ENCODE assay signal across 11 mouse cellular contexts in the genomic region with DNA sequence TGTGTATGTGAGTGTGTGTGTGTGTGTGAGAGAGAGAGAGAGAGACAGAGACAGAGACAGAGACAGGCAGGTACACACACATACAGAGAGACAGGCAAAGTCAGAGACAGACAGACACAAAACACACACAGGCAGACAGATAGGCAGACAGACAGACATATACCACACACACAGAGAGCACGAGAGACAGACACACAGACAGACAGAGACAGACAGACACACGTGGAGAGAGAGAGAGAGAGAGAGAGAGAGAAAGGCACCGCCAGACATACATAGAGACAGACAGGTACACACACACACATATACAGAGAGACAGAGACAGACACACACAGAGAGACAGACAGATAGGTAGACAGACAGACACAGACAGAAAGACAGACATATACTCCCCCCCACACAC.
A peak's percentile ranks its signal among the peaks of the same experiment; 100 is the strongest.
DNase-seq lines count a peak whose midpoint lies in the region; ATAC-seq lines count a peak whose summit lies in the region.
"Had no signal": no experiment of that assay in that cellular context is flagged by ENCODE, and none has a peak within 500 bp of the region (broad histone marks: within the 10 kb centered on the region; RNA-seq: fewer than 3 reads in every experiment).

No protein-coding gene starts in this region.

- no peaks in the 10 kb centered on the region for H3K36me3 ChIP-seq in heart, embryonic 16.5 days (ENCODE audit: control insufficient read depth, insufficient read depth)
- no peaks in the 10 kb centered on the region for H3K36me3 ChIP-seq in midbrain, embryonic 10.5 days
- no peaks in the 10 kb centered on the region for H3K36me3 ChIP-seq in midbrain, embryonic 11.5 days (ENCODE audit: control insufficient read depth, insufficient read depth, low read length)
- H3K36me3 ChIP-seq: G1E had no signal

- H3K9ac ChIP-seq in heart, embryonic 16.5 days (ENCODE audit: low read length), result no peak overlapping the region
- H3K9ac ChIP-seq in midbrain, embryonic 11.5 days (ENCODE audit: low read length), result no peak overlapping the region
- H3K9ac ChIP-seq: forebrain, embryonic 13.5 days had no signal

- WGBS in heart, embryonic 16.5 days, result 75% methylated on average over 3 of the region's 3 CpGs
- 91% methylated on average over 3 of the region's 3 CpGs for WGBS in midbrain, embryonic 10.5 days
- 91% methylated on average over 3 of the region's 3 CpGs for WGBS in midbrain, embryonic 11.5 days

- H3K9me3 ChIP-seq in heart, embryonic 16.5 days (replicated peaks; ENCODE audit: control insufficient read depth, low read length), result no peaks in the 10 kb centered on the region
- no peaks in the 10 kb centered on the region for H3K9me3 ChIP-seq in midbrain, embryonic 10.5 days (replicated peaks)
- H3K9me3 ChIP-seq in midbrain, embryonic 11.5 days (ENCODE audit: control insufficient read depth, low read length), result no peaks in the 10 kb centered on the region
- H3K9me3 ChIP-seq: forebrain, embryonic 13.5 days; G1E had no signal

- DNase-seq in adrenal gland, postnatal 14 days, result peak; percentile 0
- no peak for DNase-seq in adrenal gland, adult (ENCODE audit: inconsistent age in 2 of 2, low spot score in 1 of 2)
- no peak for DNase-seq in heart, postnatal 25 days (ENCODE audit: low spot score)
- no peak for DNase-seq in midbrain, embryonic 10.5 days (ENCODE audit: low spot score)
- no peak for DNase-seq in midbrain, embryonic 11.5 days (ENCODE audit: low spot score, missing footprints)
- DNase-seq in lung, postnatal 4 days, result no peak
- DNase-seq in cerebellum, adult 18-20 months, result no peak

- no peak overlapping the region for H3K4me2 ChIP-seq in heart, embryonic 16.5 days (ENCODE audit: low read depth, low read length)
- no peak overlapping the region for H3K4me2 ChIP-seq in midbrain, embryonic 11.5 days
- H3K4me2 ChIP-seq: forebrain, embryonic 13.5 days had no signal

- no peaks in the 10 kb centered on the region for H3K27me3 ChIP-seq in heart, embryonic 16.5 days (ENCODE audit: control insufficient read depth, insufficient read depth, low read length)
- no peaks in the 10 kb centered on the region for H3K27me3 ChIP-seq in midbrain, embryonic 10.5 days (ENCODE audit: low read depth, poor library complexity, severe bottlenecking)
- no peaks in the 10 kb centered on the region for H3K27me3 ChIP-seq in midbrain, embryonic 11.5 days (ENCODE audit: control insufficient read depth, insufficient read depth, low read length)
- H3K27me3 ChIP-seq: forebrain, embryonic 13.5 days had no signal

- H3K4me3 ChIP-seq in heart, embryonic 16.5 days (ENCODE audit: low read length), result no peak overlapping the region
- H3K4me3 ChIP-seq in midbrain, embryonic 10.5 days, result no peak overlapping the region
- no peak overlapping the region for H3K4me3 ChIP-seq in midbrain, embryonic 11.5 days (ENCODE audit: low read depth, low read length)
- H3K4me3 ChIP-seq: forebrain, embryonic 13.5 days had no signal

- ATAC-seq in heart, embryonic 16.5 days (replicated peaks; ENCODE audit: extremely low read depth, insufficient read depth, low FRiP score), result no peak
- ATAC-seq in midbrain, embryonic 11.5 days (ENCODE audit: low FRiP score), result no peak

- peaks cover 12% of the 10 kb centered on the region for H3K4me1 ChIP-seq in heart, embryonic 16.5 days (ENCODE audit: control insufficient read depth, insufficient read depth, low read length)
- H3K4me1 ChIP-seq in midbrain, embryonic 10.5 days, result peaks cover 34% of the 10 kb centered on the region
- H3K4me1 ChIP-seq in midbrain, embryonic 11.5 days (ENCODE audit: control insufficient read depth, insufficient read depth, low read length), result peaks cover 20% of the 10 kb centered on the region

- peak overlapping the region; percentile 43; the same call in 1 of the 2 replicates for H3K27ac ChIP-seq in heart, embryonic 16.5 days (ENCODE audit: low read length)
- peak overlapping the region; percentile 86 for H3K27ac ChIP-seq in midbrain, embryonic 10.5 days (replicated peaks)
- no peak overlapping the region for H3K27ac ChIP-seq in midbrain, embryonic 11.5 days (ENCODE audit: low read depth, low read length)
- H3K27ac ChIP-seq: forebrain, embryonic 13.5 days; kidney, postnatal 0 days had no signal

- intact Hi-C loops in heart, postnatal 25 days (cut with DNase I), result loop anchor here (5.0 kb wide), 1 partner anchor 52 kb away; no protein-coding TSS in a partner anchor
